Mouse (Mus musculus) CH12.LX (cell line): ENCODE data around the gene Gmnn. TPM values are rescaled to one million over a fixed set of nuclear protein-coding genes. Genes with fewer than 3 reads are reported as not detected.
"Not testable (repeated sequence)": the region's sequence is repeated elsewhere in the genome, so short reads cannot be mapped to it uniquely, and the experiment has no call there.

Experiments used
- DNase-seq: peaks from one replicate; pipeline ENCODE4 v3.0.0-alpha.2; 2013; ENCODE audit errors: extremely low read depth
- H3K27ac ChIP-seq: 2 replicates; pipeline ENCODE4 v1.5.1; 2012; ENCODE audit warnings: low read depth, mild to moderate bottlenecking, control low read depth, moderate library complexity; ENCODE audit not compliant: insufficient read depth
- H3K27me3 ChIP-seq: replicated peaks from 2 replicates; pipeline ENCODE3; 2012; ENCODE audit warnings: inconsistent platforms
- H3K36me3 ChIP-seq, 2 experiments: replicated peaks in 1 of 2; 2 replicates each; pipeline versions ENCODE3 to v1.6.1; 2012; ENCODE audit warnings: inconsistent platforms in 1 of 2, low read length in 1 of 2, mild to moderate bottlenecking in 1 of 2, mixed read lengths in 1 of 2, moderate library complexity in 1 of 2; ENCODE audit not compliant: control insufficient read depth in 1 of 2, insufficient read depth in 1 of 2
- H3K4me1 ChIP-seq, 2 experiments: 2 replicates each; pipeline ENCODE4 v1.6.1; 2012; ENCODE audit warnings: inconsistent platforms in 1 of 2, moderate library complexity in 1 of 2; ENCODE audit not compliant: insufficient read depth in 2 of 2, control insufficient read depth in 1 of 2
- H3K4me2 ChIP-seq: 2 replicates; pipeline ENCODE4 v1.6.1; 2012; ENCODE audit warnings: low read depth, mild to moderate bottlenecking, control low read depth; ENCODE audit not compliant: poor library complexity, insufficient read depth, severe bottlenecking
- H3K4me3 ChIP-seq, 3 experiments: fragments of 150-350 bp in 1 of 3; sonication (generic) in 1 of 3; replicated peaks in 1 of 3; 2 replicates each; pipeline versions ENCODE3 to v1.5.1; 2011 to 2012; ENCODE audit warnings: low read depth in 2 of 3, low read length in 2 of 3, mild to moderate bottlenecking in 2 of 3, moderate library complexity in 2 of 3, control low read depth in 1 of 3, improper control_type of control experiment in 1 of 3, inconsistent platforms in 1 of 3, mixed read lengths in 1 of 3; ENCODE audit not compliant: poor library complexity in 1 of 3
- H3K79me2 ChIP-seq: replicated peaks from 2 replicates; pipeline ENCODE4 v1.6.1; 2012; ENCODE audit warnings: mild to moderate bottlenecking, moderate library complexity; ENCODE audit not compliant: control insufficient read depth, poor library complexity, insufficient read depth, severe bottlenecking; ENCODE audit errors: extremely low read depth
- H3K9ac ChIP-seq: 2 replicates; pipeline ENCODE4 v1.6.1; 2012; ENCODE audit warnings: low read depth, mild to moderate bottlenecking, control low read depth, moderate library complexity; ENCODE audit not compliant: insufficient read depth
- H3K9me3 ChIP-seq: replicated peaks from 2 replicates; pipeline ENCODE3; 2012; ENCODE audit warnings: low read length, inconsistent platforms, mixed read lengths
- BHLHE40 ChIP-seq: IDR thresholded peaks from 2 replicates; pipeline ENCODE4 v1.6.1; 2011; ENCODE audit warnings: mild to moderate bottlenecking, low read depth, low read length, improper control_type of control experiment
- CHD1 ChIP-seq: IDR thresholded peaks from 2 replicates; pipeline ENCODE4 v1.6.1; 2012; ENCODE audit warnings: low read depth, low read length, improper control_type of control experiment, inconsistent platforms
- ELF1 ChIP-seq: IDR thresholded peaks from 2 replicates; pipeline ENCODE4 v1.6.1; 2014; ENCODE audit warnings: low read depth, mild to moderate bottlenecking, inconsistent platforms, low read length, improper control_type of control experiment
- ETS1 ChIP-seq: conservative IDR thresholded peaks from 2 replicates; pipeline ENCODE4 v1.6.1; 2012; ENCODE audit warnings: low read depth, mild to moderate bottlenecking, inconsistent platforms, low read length, improper control_type of control experiment, moderate library complexity
- GABPA ChIP-seq: IDR thresholded peaks from 2 replicates; pipeline ENCODE4 v1.6.1; 2012; ENCODE audit warnings: low read depth, low read length, improper control_type of control experiment, inconsistent platforms; ENCODE audit not compliant: insufficient replicate concordance
- IRF4 ChIP-seq: IDR thresholded peaks from 2 replicates; pipeline ENCODE4 v1.6.1; 2014; ENCODE audit warnings: low read depth, mild to moderate bottlenecking, inconsistent platforms, low read length, improper control_type of control experiment
- JUN ChIP-seq: IDR thresholded peaks from 2 replicates; pipeline ENCODE4 v1.6.1; 2011; ENCODE audit warnings: low read depth, mild to moderate bottlenecking, low read length, improper control_type of control experiment, moderate library complexity; ENCODE audit not compliant: insufficient read depth
- MAZ ChIP-seq: IDR thresholded peaks from 2 replicates; pipeline ENCODE4 v1.6.1; 2012; ENCODE audit warnings: low read depth, mild to moderate bottlenecking, inconsistent platforms, low read length, improper control_type of control experiment, moderate library complexity
- MEF2A ChIP-seq: IDR thresholded peaks from 2 replicates; pipeline ENCODE4 v1.6.1; 2014; ENCODE audit warnings: low read depth, mild to moderate bottlenecking, inconsistent platforms, low read length, improper control_type of control experiment, borderline replicate concordance
- MYC ChIP-seq: IDR thresholded peaks from 2 replicates; pipeline ENCODE4 v1.6.1; 2011; ENCODE audit warnings: low read depth, mild to moderate bottlenecking, improper control_type of control experiment, low read length
- NRF1 ChIP-seq: IDR thresholded peaks from 2 replicates; pipeline ENCODE4 v1.6.1; 2014; ENCODE audit warnings: low read depth, mild to moderate bottlenecking, inconsistent platforms, low read length, improper control_type of control experiment, moderate library complexity
- POLR2A ChIP-seq: IDR thresholded peaks from 2 replicates; pipeline ENCODE4 v1.6.1; 2011; ENCODE audit warnings: low read depth, mild to moderate bottlenecking, improper control_type of control experiment, low read length
- POLR2AphosphoS2 ChIP-seq: IDR thresholded peaks from 2 replicates; pipeline ENCODE4 v1.6.1; 2011; ENCODE audit warnings: low read depth, low read length, improper control_type of control experiment
- RAD21 ChIP-seq: IDR thresholded peaks from 2 replicates; pipeline ENCODE4 v1.6.1; 2011; ENCODE audit warnings: low read depth, mild to moderate bottlenecking, low read length, improper control_type of control experiment, moderate library complexity
- SMC3 ChIP-seq: IDR thresholded peaks from 2 replicates; pipeline ENCODE4 v1.6.1; 2011; ENCODE audit warnings: low read depth, low read length, improper control_type of control experiment
- TCF12 ChIP-seq: IDR thresholded peaks from 2 replicates; pipeline ENCODE4 v1.6.1; 2014; ENCODE audit warnings: low read depth, mild to moderate bottlenecking, inconsistent platforms, low read length, improper control_type of control experiment
- USF1 ChIP-seq: IDR thresholded peaks from 2 replicates; pipeline ENCODE4 v1.6.1; 2014; ENCODE audit warnings: low read depth, mild to moderate bottlenecking, inconsistent platforms, low read length, improper control_type of control experiment
- USF2 ChIP-seq: conservative IDR thresholded peaks from 2 replicates; pipeline ENCODE4 v1.6.1; 2011; ENCODE audit warnings: low read depth, low read length, improper control_type of control experiment
- ZMIZ1 ChIP-seq: IDR thresholded peaks from 2 replicates; pipeline ENCODE4 v1.6.1; 2012; ENCODE audit warnings: low read depth, mild to moderate bottlenecking, inconsistent platforms, low read length, improper control_type of control experiment
- dilution Hi-C: fragments of 300-500 bp; cut with MboI; formaldehyde crosslinking; loops from 2 replicates; pipeline ENCODE4 v1.14.3; 2020; ENCODE audit warnings: low sequenced_read_pairs; ENCODE audit not compliant: extremely low pct_unique_long_range_greater_than_20kb, extremely low pct_ligation_motif_present
- in situ Hi-C: fragments of 300-500 bp; cut with MboI; formaldehyde crosslinking; loops from 3 replicates; pipeline ENCODE4 v1.14.3; 2019; ENCODE audit warnings: low sequenced_read_pairs, low pct_ligation_motif_present, low pct_unique_long_range_greater_than_20kb, mixed read lengths
- polyA plus RNA-seq: library from polyadenylated mRNA; unstranded; fragments of >175 nt; gene quantifications from 2 replicates; pipeline ENCODE4 v1.2.1, GENCODE M21; 2012; ENCODE audit warnings: low read depth; ENCODE audit not compliant: insufficient read length
- total RNA-seq, 2 experiments: library from RNA; depleted of rRNA; stranded (reverse); fragments of 300-350 nt in 1 of 2; fragments of >200 nt in 1 of 2; gene quantifications; 2 replicates each; pipeline ENCODE4 v1.2.3; 2012 to 2014

Gene Gmnn
- total and polyA plus RNA-seq, 3 experiments = 117 to 166 (median 166) TPM

- Histone ChIP-seq H3K4me1 (peaks cover under 1 to 11% of the 10 kb centered on the region in 2 experiments; a peak in 3 of 4 replicates), H3K4me2 (peak overlapping the region; percentile 60)
- H3K36me3 ChIP-seq, H3K79me2 ChIP-seq, dilution Hi-C loops, H3K9ac ChIP-seq, H3K27ac ChIP-seq, H3K4me3 ChIP-seq, in situ Hi-C loops, H3K9me3 ChIP-seq, H3K27me3 ChIP-seq: not testable (repeated sequence)
- DNase-seq = peak; percentile 58
- 0 out of 2 replicates have a peak, but pooled peaks have one; percentile 12 for TF ChIP-seq ELF1
- peak; percentile 69; the same call in 1 of the 2 replicates for TF ChIP-seq MYC
- TF ChIP-seq TCF12 = peak; percentile 48; the same call in 1 of the 2 replicates
- TF ChIP-seq USF1 = 0 out of 2 replicates have a peak, but pooled peaks have one; percentile 5
- TF ChIP-seq BHLHE40 = peak; percentile 69
- 0 out of 2 replicates have a peak, but pooled peaks have one; percentile 34 for TF ChIP-seq IRF4
- 0 out of 2 replicates have a peak, but pooled peaks have one; percentile 20 for TF ChIP-seq MEF2A
- peak; percentile 19; the same call in 1 of the 2 replicates for TF ChIP-seq ETS1
Observed at GRCm38 (mm10) chr13:24767809-24768208, 6.1 kb upstream of the Gmnn start.

DNA sequence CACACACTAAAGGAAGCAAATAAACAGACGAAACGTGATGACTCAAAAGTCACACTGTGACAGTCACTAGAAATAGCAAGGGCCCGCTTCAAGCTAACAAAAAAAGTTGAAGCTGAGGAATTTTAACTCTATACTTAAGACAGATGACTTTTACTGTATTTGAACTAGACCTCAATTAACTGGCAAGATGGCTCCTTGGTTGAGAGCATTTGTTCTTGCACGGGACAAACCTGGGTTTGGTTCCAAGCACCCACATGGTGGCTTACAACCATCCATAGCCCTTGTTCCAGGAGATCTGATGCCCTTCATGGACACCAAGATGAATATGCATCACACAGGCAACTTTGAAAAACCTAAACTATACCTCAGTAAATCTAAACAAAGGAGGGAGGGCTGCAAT, 531 bp upstream of the Gmnn start:
- Histone ChIP-seq H3K4me2 (peak overlapping the region; percentile 69), H3K4me1 (peaks cover 7 to 30% of the 10 kb centered on the region in 2 experiments), H3K36me3 (peaks cover 16 to 27% of the 10 kb centered on the region in 2 experiments), H3K4me3 (peak overlapping the region; percentile 74 to 97 (median 93)), H3K27me3 (no peaks in the 10 kb centered on the region), H3K27ac (no peak overlapping the region), H3K79me2 (peaks cover 35% of the 10 kb centered on the region), H3K9ac (peak overlapping the region; percentile 34), H3K9me3 (no peaks in the 10 kb centered on the region)
- no peak for DNase-seq
- dilution Hi-C loops = no loop called here
- in situ Hi-C loops = no loop called here
- TF ChIP-seq POLR2AphosphoS2 (no peak), TCF12 (no peak), RAD21 (no peak), MAZ (0 out of 2 replicates have a peak, but pooled peaks have one; percentile 28), ZMIZ1 (0 out of 2 replicates have a peak, but pooled peaks have one; percentile 23), USF2 (no peak), NRF1 (0 out of 2 replicates have a peak, but pooled peaks have one; percentile 32), MEF2A (0 out of 2 replicates have a peak, but pooled peaks have one; percentile 21), CHD1 (0 out of 2 replicates have a peak, but pooled peaks have one; percentile 68), USF1 (no peak), SMC3 (no peak), POLR2A (no peak), BHLHE40 (peak; percentile 53; the same call in 1 of the 2 replicates), JUN (no peak), GABPA (no peak)
